Mouse (Mus musculus) forebrain, embryonic 10.5 days (tissue): ENCODE measurements at regions not wholly inside any gene's neighbourhood (a gene's known extent, or its start where the extent isn't known, plus 50 kb on each side); places are given as distances from the start of the nearest gene placed in this dataset.
A peak's percentile ranks its signal among the peaks of the same experiment; 100 is the strongest.

Experiments used
- DNase-seq: peaks from one replicate; pipeline ENCODE4 v3.0.0-alpha.2; 2017; ENCODE audit warnings: low spot score; ENCODE audit errors: extremely low spot score
- H3K27ac ChIP-seq: fragments of 300-500 bp; sonication (generic); 2 replicates; pipeline ENCODE4 v1.5.1; 2016; ENCODE audit warnings: mild to moderate bottlenecking
- H3K27me3 ChIP-seq: fragments of 300-500 bp; sonication (generic); 2 replicates; pipeline ENCODE4 v1.6.1; 2016; ENCODE audit warnings: mild to moderate bottlenecking; ENCODE audit not compliant: poor library complexity, severe bottlenecking
- H3K36me3 ChIP-seq: fragments of 300-500 bp; sonication (generic); replicated peaks from 2 replicates; pipeline ENCODE4 v1.6.1; 2016; ENCODE audit warnings: mild to moderate bottlenecking, moderate library complexity
- H3K4me1 ChIP-seq: fragments of 300-500 bp; sonication (generic); 2 replicates; pipeline ENCODE4 v1.6.1; 2016
- H3K4me3 ChIP-seq: fragments of 300-500 bp; sonication (generic); 2 replicates; pipeline ENCODE4 v1.5.1; 2016; ENCODE audit warnings: mild to moderate bottlenecking, moderate library complexity
- H3K9me3 ChIP-seq: fragments of 300-500 bp; sonication (generic); 2 replicates; pipeline ENCODE4 v1.6.1; 2016; ENCODE audit warnings: mild to moderate bottlenecking, moderate library complexity
- WGBS: fragments of 180-500 bp; shearing (Covaris S2); methylation state at CpG from one replicate; pipeline ENCODE4 v1.1.7; 2016; 5-methylcytosine and 5-hydroxymethylcytosine counted together

- no peaks in the 10 kb centered on the region for H3K9me3 ChIP-seq
- H3K27me3 ChIP-seq, result no peaks in the 10 kb centered on the region
- peaks cover 26% of the 10 kb centered on the region for H3K4me1 ChIP-seq
- 67% methylated on average over 11 of the region's 11 CpGs for WGBS
- H3K27ac ChIP-seq, result peak overlapping the region; percentile 62; the same call in 1 of the 2 replicates
- no peaks in the 10 kb centered on the region for H3K36me3 ChIP-seq
- DNase-seq, result no peak
- no peak overlapping the region for H3K4me3 ChIP-seq
These were observed 52.7 kb upstream of the Rab3gap2 start for GRCm38 (mm10) chr1:185151130-185151799.

- Histone ChIP-seq H3K36me3 (no peaks in the 10 kb centered on the region), H3K27me3 (no peaks in the 10 kb centered on the region), H3K9me3 (no peaks in the 10 kb centered on the region), H3K4me3 (no peak overlapping the region), H3K27ac (peak overlapping the region; percentile 65; the same call in 1 of the 2 replicates), H3K4me1 (peaks cover 26% of the 10 kb centered on the region)
- no peak for DNase-seq
- 85% methylated on average over 15 of the region's 15 CpGs for WGBS
These were observed 53.3 kb upstream of the Rab3gap2 start for GRCm38 (mm10) chr1:185150431-185151129.

GRCm38 (mm10) chr1:185144791-185145190, 59.1 kb upstream of the Rab3gap2 start:
- no peak overlapping the region for H3K4me3 ChIP-seq
- H3K4me1 ChIP-seq, result 0 out of 2 replicates have a peak, but pooled peaks cover 3% of the 10 kb centered on the region
- H3K27me3 ChIP-seq, result no peaks in the 10 kb centered on the region
- H3K27ac ChIP-seq, result no peak overlapping the region
- no peak for DNase-seq
- no peaks in the 10 kb centered on the region for H3K36me3 ChIP-seq
- 87% methylated on average over 1 of the region's 1 CpGs for WGBS
- no peaks in the 10 kb centered on the region for H3K9me3 ChIP-seq

GRCm38 (mm10) chr1:185144006-185144405, 59.9 kb upstream of the Rab3gap2 start:
- Histone ChIP-seq H3K9me3 (no peaks in the 10 kb centered on the region), H3K4me1 (0 out of 2 replicates have a peak, but pooled peaks cover 3% of the 10 kb centered on the region), H3K27me3 (no peaks in the 10 kb centered on the region), H3K4me3 (no peak overlapping the region), H3K27ac (no peak overlapping the region), H3K36me3 (no peaks in the 10 kb centered on the region)
- 96% methylated on average over 15 of the region's 15 CpGs for WGBS
- no peak for DNase-seq

- Histone ChIP-seq H3K27ac (no peak overlapping the region), H3K9me3 (no peaks in the 10 kb centered on the region), H3K27me3 (no peaks in the 10 kb centered on the region), H3K4me1 (no peaks in the 10 kb centered on the region), H3K36me3 (no peaks in the 10 kb centered on the region), H3K4me3 (no peak overlapping the region)
- WGBS, result 88% methylated on average over 5 of the region's 5 CpGs
- DNase-seq, result no peak
These were observed 63.6 kb upstream of the Rab3gap2 start for GRCm38 (mm10) chr1:185140317-185140716.

- no peaks in the 10 kb centered on the region for H3K36me3 ChIP-seq
- no peak for DNase-seq
- H3K27me3 ChIP-seq, result no peaks in the 10 kb centered on the region
- WGBS, result 68% methylated on average over 4 of the region's 4 CpGs
- H3K4me3 ChIP-seq, result no peak overlapping the region
- H3K4me1 ChIP-seq, result no peaks in the 10 kb centered on the region
- no peak overlapping the region for H3K27ac ChIP-seq
- H3K9me3 ChIP-seq, result no peaks in the 10 kb centered on the region
These were observed 75.7 kb upstream of the Rab3gap2 start for GRCm38 (mm10) chr1:185128209-185128608.

- Histone ChIP-seq H3K27ac (no peak overlapping the region), H3K36me3 (no peaks in the 10 kb centered on the region), H3K4me3 (no peak overlapping the region), H3K27me3 (no peaks in the 10 kb centered on the region), H3K9me3 (no peaks in the 10 kb centered on the region), H3K4me1 (no peaks in the 10 kb centered on the region)
- WGBS, result 84% methylated on average over 14 of the region's 14 CpGs
- no peak for DNase-seq
These were observed 78.1 kb upstream of the Rab3gap2 start for GRCm38 (mm10) chr1:185125737-185126286.

GRCm38 (mm10) chr1:185121552-185121951, 82.4 kb upstream of the Rab3gap2 start:
- Histone ChIP-seq H3K4me1 (no peaks in the 10 kb centered on the region), H3K9me3 (no peaks in the 10 kb centered on the region), H3K36me3 (no peaks in the 10 kb centered on the region), H3K4me3 (no peak overlapping the region), H3K27me3 (no peaks in the 10 kb centered on the region), H3K27ac (no peak overlapping the region)
- DNase-seq, result no peak
- 87% methylated on average over 2 of the region's 2 CpGs for WGBS

- no peak overlapping the region for H3K27ac ChIP-seq
- no peaks in the 10 kb centered on the region for H3K4me1 ChIP-seq
- no peaks in the 10 kb centered on the region for H3K9me3 ChIP-seq
- 66% methylated on average over 2 of the region's 2 CpGs for WGBS
- DNase-seq, result no peak
- H3K27me3 ChIP-seq, result no peaks in the 10 kb centered on the region
- H3K36me3 ChIP-seq, result no peaks in the 10 kb centered on the region
- H3K4me3 ChIP-seq, result no peak overlapping the region
These were observed 83.5 kb upstream of the Rab3gap2 start for GRCm38 (mm10) chr1:185120416-185120815.

GRCm38 (mm10) chr1:185117711-185118110, 86.2 kb upstream of the Rab3gap2 start:
- no peaks in the 10 kb centered on the region for H3K4me1 ChIP-seq
- WGBS, result 63% methylated on average over 5 of the region's 5 CpGs
- H3K9me3 ChIP-seq, result no peaks in the 10 kb centered on the region
- no peaks in the 10 kb centered on the region for H3K36me3 ChIP-seq
- H3K4me3 ChIP-seq, result no peak overlapping the region
- H3K27ac ChIP-seq, result no peak overlapping the region
- DNase-seq, result no peak
- no peaks in the 10 kb centered on the region for H3K27me3 ChIP-seq

GRCm38 (mm10) chr1:185113687-185114086, 90.2 kb upstream of the Rab3gap2 start:
- WGBS, result 84% methylated on average over 6 of the region's 6 CpGs
- Histone ChIP-seq H3K4me1 (no peaks in the 10 kb centered on the region), H3K27me3 (no peaks in the 10 kb centered on the region), H3K36me3 (no peaks in the 10 kb centered on the region), H3K27ac (no peak overlapping the region), H3K4me3 (no peak overlapping the region), H3K9me3 (no peaks in the 10 kb centered on the region)
- DNase-seq, result no peak

- no peak for DNase-seq
- 77% methylated on average over 4 of the region's 4 CpGs for WGBS
- Histone ChIP-seq H3K27ac (no peak overlapping the region), H3K36me3 (no peaks in the 10 kb centered on the region), H3K4me3 (no peak overlapping the region), H3K27me3 (no peaks in the 10 kb centered on the region), H3K9me3 (no peaks in the 10 kb centered on the region), H3K4me1 (no peaks in the 10 kb centered on the region)
These were observed 91.9 kb upstream of the Rab3gap2 start for GRCm38 (mm10) chr1:185112017-185112399.

- Histone ChIP-seq H3K4me3 (no peak overlapping the region), H3K9me3 (no peaks in the 10 kb centered on the region), H3K27me3 (no peaks in the 10 kb centered on the region), H3K4me1 (peaks cover 3% of the 10 kb centered on the region; the same call in 1 of the 2 replicates), H3K27ac (no peak overlapping the region), H3K36me3 (no peaks in the 10 kb centered on the region)
- DNase-seq, result no peak
- WGBS, result 87% methylated on average over 10 of the region's 10 CpGs
These were observed 92.4 kb upstream of the Rab3gap2 start for GRCm38 (mm10) chr1:185111347-185112016.
